Mouse (Mus musculus): ENCODE data around the gene Morc1.

DNA sequence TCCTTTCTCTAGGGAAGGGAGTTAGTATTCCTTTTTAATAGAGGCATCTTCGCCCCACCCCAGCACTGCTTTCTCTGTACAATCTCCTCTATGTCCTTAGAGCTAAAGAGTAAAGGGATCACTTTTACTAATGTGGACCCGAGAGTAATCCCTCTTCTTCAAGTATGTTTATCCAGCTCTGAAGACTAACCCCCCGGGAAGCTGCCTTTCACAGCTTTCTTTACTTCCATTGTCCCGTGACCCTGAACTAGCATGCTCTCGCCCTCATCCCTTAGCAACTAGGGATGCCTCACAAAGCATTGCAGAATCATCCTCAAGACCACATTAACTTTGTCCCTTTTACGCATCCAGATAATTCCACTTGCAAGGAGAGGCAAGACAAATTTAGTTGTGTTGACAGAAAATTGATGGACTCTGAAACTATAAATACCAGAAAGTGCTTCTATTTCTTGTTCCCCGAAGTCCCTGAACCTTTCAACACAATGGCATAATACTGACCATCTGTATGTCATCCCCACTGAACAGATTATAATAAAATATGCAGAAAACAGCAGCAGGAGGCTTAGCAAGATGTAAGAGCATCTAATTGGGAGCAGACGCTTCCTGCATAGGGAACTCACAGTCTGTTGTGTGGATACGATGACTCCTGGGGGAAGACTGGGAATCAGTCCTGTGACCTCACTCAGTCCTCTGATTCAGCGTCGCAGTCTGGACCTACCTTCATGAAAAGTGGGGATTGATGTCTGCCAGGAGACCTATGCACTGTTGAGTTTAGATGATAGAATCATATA, 131.4 kb downstream of the Morc1 start:
- TF ChIP-seq CTCF (IDR thresholded peaks at IDR 0.05; ENCODE audit: control insufficient read depth, insufficient read depth, insufficient read length), result no peak
- no peak for TF ChIP-seq USF1 (IDR thresholded peaks at IDR 0.05; ENCODE audit: low read depth)
- TF ChIP-seq MAX (IDR thresholded peaks at IDR 0.05), result no peak
- TF ChIP-seq MYOG (IDR thresholded peaks at IDR 0.05; ENCODE audit: control insufficient read depth, extremely low read depth, insufficient read length), result no peak

Data from C2C12 (cell line).